Mouse (Mus musculus) forebrain, postnatal 0 days (tissue): Measurements from ENCODE around the gene 1700017D01Rik. TPM values are rescaled to one million over a fixed set of nuclear protein-coding genes. Genes with fewer than 3 reads are reported as not detected.
"Not testable (repeated sequence)": the region's sequence is repeated elsewhere in the genome, so short reads cannot be mapped to it uniquely, and the experiment has no call there.

Experiments
- ATAC-seq: fragments of 200-750 bp; cut with Nextera tagmentation; 2 replicates; pipeline ENCODE4 v1.8.0; 2017; ENCODE audit warnings: mild to moderate bottlenecking, moderate library complexity
- DNase-seq: peaks from one replicate; pipeline ENCODE4 v3.0.0-alpha.2; 2015
- H3K27ac ChIP-seq: fragments of 300-500 bp; sonication (generic); 2 replicates; pipeline ENCODE4 v1.5.1; 2014; ENCODE audit warnings: low read depth, mild to moderate bottlenecking, antibody characterized with exemption, low read length, moderate library complexity, mixed read lengths
- H3K27me3 ChIP-seq: fragments of 300-500 bp; sonication (generic); 2 replicates; pipeline ENCODE4 v1.6.1; 2014; ENCODE audit warnings: mild to moderate bottlenecking, low read length, mixed read lengths; ENCODE audit not compliant: insufficient read depth
- H3K36me3 ChIP-seq: fragments of 300-500 bp; sonication (generic); 2 replicates; pipeline ENCODE4 v1.6.1; 2014; ENCODE audit warnings: mild to moderate bottlenecking, moderate library complexity; ENCODE audit not compliant: insufficient read depth
- H3K4me1 ChIP-seq: fragments of 300-500 bp; sonication (generic); 2 replicates; pipeline ENCODE4 v1.6.1; 2014; ENCODE audit warnings: antibody characterized with exemption; ENCODE audit not compliant: insufficient read depth
- H3K4me2 ChIP-seq: fragments of 300-500 bp; sonication (generic); 2 replicates; pipeline ENCODE4 v1.6.1; 2014; ENCODE audit warnings: low read depth, mild to moderate bottlenecking, moderate library complexity
- H3K4me3 ChIP-seq: fragments of 300-500 bp; sonication (generic); 2 replicates; pipeline ENCODE4 v1.5.1; 2014; ENCODE audit warnings: low read depth, low read length, mixed read lengths
- H3K9ac ChIP-seq: fragments of 300-500 bp; sonication (generic); 2 replicates; pipeline ENCODE4 v1.6.1; 2014; ENCODE audit warnings: mild to moderate bottlenecking
- H3K9me3 ChIP-seq: fragments of 300-500 bp; sonication (generic); 2 replicates; pipeline ENCODE4 v1.6.1; 2016; ENCODE audit warnings: low read length
- CTCF ChIP-seq: sonication (generic); IDR thresholded peaks from 2 replicates; pipeline ENCODE4 v1.5.1; 2016; ENCODE audit warnings: antibody characterized with exemption, control low read depth, low read depth
- WGBS: fragments of 180-500 bp; shearing (Covaris S2); extraction: QIAGEN DNeasy Blood & Tissue Kit; methylation state at CpG from one replicate; pipeline ENCODE4 v1.1.7; 2014; 5-methylcytosine and 5-hydroxymethylcytosine counted together
- polyA plus RNA-seq: library from polyadenylated mRNA; unstranded; fragments of >200 nt; fragmentation: Nextera tagmentation; extraction: Ambion mirVana; gene quantifications from 2 replicates; pipeline ENCODE4 v1.2.1, GENCODE M21; 2015
- total RNA-seq: library from RNA; depleted of rRNA; stranded (reverse); fragments of >200 nt; gene quantifications from 2 replicates; pipeline ENCODE4 v1.2.3, GENCODE M21; 2014; rRNA removed

1700017D01Rik gene
- total RNA-seq (not detected in 2 replicates), polyA plus RNA-seq (not detected in 2 replicates)

DNA sequence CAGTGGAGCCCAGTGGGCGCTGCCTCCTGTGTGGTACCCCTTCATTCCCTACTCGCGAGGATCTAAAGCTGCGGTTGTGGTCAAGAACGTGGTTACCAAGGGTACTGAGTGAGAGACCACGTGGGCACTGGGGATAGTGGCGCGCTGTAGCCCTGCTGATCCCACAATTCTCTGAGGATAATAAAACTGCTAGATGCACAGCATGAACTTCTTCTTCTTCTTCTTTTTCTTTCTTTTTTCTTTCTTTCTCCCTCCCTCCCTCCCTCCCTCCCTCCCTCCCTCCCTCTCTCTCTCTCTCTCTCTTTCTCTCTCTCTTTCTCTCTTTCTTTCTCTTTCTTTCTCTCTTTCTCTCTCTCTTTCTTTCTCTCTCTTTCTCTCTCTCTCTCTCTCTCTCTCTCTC is at the start of gene 1700017D01Rik:
Gene 1700017D01Rik, minus strand, starts transcription at position 101 of the 400 bp plus-strand sequence.
- not testable (repeated sequence) for ATAC-seq, H3K9me3 ChIP-seq, H3K4me2 ChIP-seq, H3K4me3 ChIP-seq, H3K27ac ChIP-seq, H3K36me3 ChIP-seq, H3K9ac ChIP-seq, DNase-seq, H3K27me3 ChIP-seq, H3K4me1 ChIP-seq
- 91% methylated on average over 8 of the region's 8 CpGs for WGBS

DNA sequence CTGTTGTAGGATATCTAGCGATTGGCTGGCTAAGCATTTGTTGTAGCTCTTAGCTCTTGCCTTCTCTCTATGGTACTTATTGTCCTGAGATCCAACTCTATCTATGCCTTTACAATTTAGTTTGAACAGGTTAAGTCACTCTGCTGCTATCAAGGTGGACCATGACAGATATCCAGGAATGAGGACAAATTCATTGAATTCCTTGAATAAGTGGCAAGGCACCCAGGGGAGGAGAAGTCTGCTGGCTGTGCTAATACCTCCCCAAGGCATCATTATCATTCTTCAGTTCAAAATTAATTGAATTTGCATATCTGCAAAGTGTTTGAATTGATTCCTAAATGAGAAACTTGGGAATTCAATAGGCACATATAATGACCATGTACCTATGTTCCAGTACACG is 46.8 kb upstream of the 1700017D01Rik start:
- Histone ChIP-seq H3K27me3 (no peaks in the 10 kb centered on the region), H3K9ac (no peak overlapping the region), H3K4me1 (no peaks in the 10 kb centered on the region), H3K36me3 (no peaks in the 10 kb centered on the region), H3K27ac (no peak overlapping the region), H3K4me3 (no peak overlapping the region), H3K4me2 (no peak overlapping the region), H3K9me3 (no peaks in the 10 kb centered on the region)
- TF ChIP-seq CTCF = no peak
- ATAC-seq (no peak), DNase-seq (no peak)
- 48% methylated on average over 2 of the region's 2 CpGs for WGBS

DNA sequence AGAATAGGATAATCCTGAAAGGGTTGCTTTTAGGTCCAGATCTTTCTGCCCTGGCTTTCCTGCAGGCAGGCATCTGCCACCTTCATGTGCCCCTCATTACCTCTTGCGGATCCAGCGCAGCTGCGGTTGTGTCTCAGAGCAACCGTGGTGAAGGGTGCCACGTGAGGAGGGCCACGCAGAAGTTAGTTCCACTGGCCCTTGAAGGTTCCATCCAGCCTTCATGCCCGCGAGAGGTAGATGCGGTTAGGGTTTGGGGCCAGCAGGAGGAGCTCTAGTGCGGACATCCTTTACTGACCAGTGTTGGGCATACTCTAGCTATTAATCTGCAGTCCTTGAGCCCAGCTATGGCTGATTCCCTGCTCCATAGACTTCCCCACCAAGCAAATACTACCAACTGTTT is 34.5 kb upstream of the 1700017D01Rik start, which contains the start of gene 1700025F22Rik:
Gene 1700025F22Rik, minus strand, starts transcription at position 149 of the 400 bp plus-strand sequence.
- Histone ChIP-seq H3K9me3 (no peaks in the 10 kb centered on the region), H3K27me3 (no peaks in the 10 kb centered on the region), H3K9ac (no peak within 1 kb of the TSS), H3K4me3 (no peak within 1 kb of the TSS), H3K4me2 (no peak within 1 kb of the TSS), H3K36me3 (no peaks in the 10 kb centered on the region), H3K4me1 (no peaks in the 10 kb centered on the region), H3K27ac (no peak within 1 kb of the TSS)
- no peak for DNase-seq
- 39% methylated on average over 10 of the region's 10 CpGs for WGBS
- ATAC-seq = no peak
- TF ChIP-seq CTCF = no peak

DNA sequence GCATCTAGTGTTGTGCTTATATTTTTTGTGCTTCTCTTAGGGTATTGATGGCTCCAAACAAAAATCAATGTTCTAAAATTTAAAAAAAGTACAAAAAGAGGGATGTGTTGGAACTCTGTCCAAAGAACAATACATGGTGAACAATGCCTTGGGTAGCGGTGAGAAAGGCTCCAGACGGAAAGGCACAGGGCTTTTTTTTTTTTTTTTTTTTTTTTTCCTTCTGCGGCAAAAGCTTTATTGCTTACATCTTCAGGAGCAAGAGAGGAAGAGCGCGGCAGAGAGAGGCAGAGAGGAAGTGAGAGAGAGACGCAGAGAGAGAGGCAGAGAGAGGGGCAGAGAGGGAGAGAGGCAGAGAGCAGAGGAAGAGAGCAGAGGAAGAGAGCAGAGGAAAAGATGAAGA is 27.2 kb upstream of the 1700017D01Rik start:
- WGBS = 82% methylated on average over 6 of the region's 6 CpGs
- not testable (repeated sequence) for H3K27me3 ChIP-seq

DNA sequence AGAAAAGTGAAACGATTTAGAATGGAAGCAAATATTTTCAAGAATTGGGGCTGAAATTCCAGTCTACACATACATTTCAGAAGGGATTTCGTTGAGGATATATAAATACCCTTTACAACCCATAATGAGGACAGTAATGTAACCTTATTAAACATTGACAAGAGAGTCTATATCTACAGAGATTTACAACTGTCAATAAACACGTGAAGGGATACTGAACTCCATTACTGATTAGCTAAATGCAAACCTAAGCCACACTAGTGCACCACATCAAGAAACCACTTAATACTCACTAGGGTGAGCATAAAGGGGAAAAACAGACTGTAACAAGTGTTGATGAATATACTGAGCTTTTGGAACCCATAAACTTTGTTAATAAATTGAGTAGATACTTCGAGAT is 4.7 kb upstream of the 1700017D01Rik start:
- no peak overlapping the region for H3K27ac ChIP-seq
- no peaks in the 10 kb centered on the region for H3K9me3 ChIP-seq
- no peaks in the 10 kb centered on the region for H3K4me1 ChIP-seq
- H3K4me3 ChIP-seq = no peak overlapping the region
- TF ChIP-seq CTCF = no peak
- 74% methylated on average over 4 of the region's 4 CpGs for whole genome bisulfite sequencing
- ATAC-seq (no peak), DNase-seq (no peak)
- no peaks in the 10 kb centered on the region for H3K27me3 ChIP-seq
- no peak overlapping the region for H3K4me2 ChIP-seq
- H3K9ac ChIP-seq = no peak overlapping the region
- no peaks in the 10 kb centered on the region for H3K36me3 ChIP-seq

More for the DNA sequence above, 27.2 kb upstream of the 1700017D01Rik start:
- H3K27ac ChIP-seq, H3K36me3 ChIP-seq, H3K4me3 ChIP-seq, H3K9me3 ChIP-seq, H3K4me2 ChIP-seq, H3K9ac ChIP-seq, DNase-seq, ATAC-seq, H3K4me1 ChIP-seq: not testable (repeated sequence)

DNA sequence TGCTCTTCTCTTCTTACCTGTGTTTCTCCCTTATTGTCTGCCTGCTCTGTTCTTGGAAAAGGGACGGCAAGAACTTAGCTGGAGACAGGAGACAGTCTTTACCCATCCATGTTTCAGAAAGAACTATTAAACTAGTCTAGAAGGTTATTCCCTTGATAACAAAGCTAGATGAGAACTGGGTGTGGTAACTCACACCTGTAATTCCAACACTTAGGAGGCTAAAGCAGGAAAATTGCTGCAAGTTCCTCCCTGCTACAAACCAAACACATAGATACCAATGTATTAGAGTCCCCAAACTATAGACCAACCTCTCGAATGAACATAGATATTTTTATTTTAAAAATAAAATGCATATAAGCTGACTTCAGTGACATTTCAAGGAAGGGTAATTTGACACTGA is 4.2 kb upstream of the 1700017D01Rik start:
- no peak overlapping the region for H3K27ac ChIP-seq
- ATAC-seq = no peak
- WGBS = 91% methylated on average over 2 of the region's 2 CpGs

DNA sequence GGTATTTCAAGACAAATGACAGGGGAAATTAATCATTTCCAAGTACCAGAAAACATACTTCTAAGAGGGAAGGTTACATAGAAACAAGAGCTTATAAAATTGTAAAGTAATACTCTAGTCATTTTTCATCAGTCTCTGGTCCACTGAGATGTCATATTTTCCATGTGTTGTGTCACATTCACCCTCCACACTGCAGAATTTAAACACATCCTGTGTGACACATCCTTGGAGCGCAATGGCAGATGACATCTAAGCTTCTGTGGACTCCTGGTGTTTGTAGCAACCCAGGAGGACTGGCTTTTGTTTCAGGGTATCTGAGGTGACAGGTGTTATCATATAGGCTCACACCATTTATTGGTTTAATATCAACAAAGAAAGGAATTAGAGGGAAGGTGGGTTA is 974 bp downstream of the 1700017D01Rik start:
- ATAC-seq = no peak
- DNase-seq = no peak

More for the DNA sequence above, 4.2 kb upstream of the 1700017D01Rik start:
- no peaks in the 10 kb centered on the region for H3K36me3 ChIP-seq
- no peaks in the 10 kb centered on the region for H3K27me3 ChIP-seq
- DNase-seq = no peak
- H3K9ac ChIP-seq = no peak overlapping the region
- H3K4me2 ChIP-seq = no peak overlapping the region
- no peak for TF ChIP-seq CTCF
- H3K4me1 ChIP-seq = no peaks in the 10 kb centered on the region
- no peak overlapping the region for H3K4me3 ChIP-seq
- no peaks in the 10 kb centered on the region for H3K9me3 ChIP-seq

DNA sequence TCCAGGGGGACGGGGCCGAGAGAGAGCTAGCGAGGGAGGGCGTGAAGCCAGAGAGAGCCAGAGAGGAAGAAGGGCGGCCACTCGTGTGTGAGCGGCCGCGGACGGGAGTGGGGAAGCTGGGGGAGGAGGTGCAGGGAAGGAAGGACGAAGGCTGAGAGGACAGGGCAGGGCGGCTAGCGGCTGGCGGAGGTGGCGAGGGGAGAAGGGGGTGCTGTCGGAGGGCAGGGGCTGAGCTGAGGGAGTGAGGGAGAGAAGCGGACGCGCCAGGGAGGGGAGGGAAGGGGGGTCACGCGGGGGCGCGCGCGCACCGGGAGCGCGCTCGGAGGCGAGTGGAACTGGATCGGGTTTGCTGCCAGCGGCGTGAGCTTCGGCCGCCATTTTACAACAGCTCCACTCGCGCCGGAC is 9.7 kb downstream of the 1700017D01Rik start:
- Histone ChIP-seq H3K27ac (peak overlapping the region; percentile 21; the same call in 1 of the 2 replicates), H3K9ac (peak overlapping the region; percentile 51), H3K4me3 (peak overlapping the region; percentile 38), H3K4me2 (peak overlapping the region; percentile 50)
- not testable (repeated sequence) for H3K9me3 ChIP-seq, H3K4me1 ChIP-seq, H3K27me3 ChIP-seq, H3K36me3 ChIP-seq
- ATAC-seq (peak; percentile 99), DNase-seq (peak; percentile 25)
- WGBS = under 1% methylated on average over 14 of the region's 38 CpGs

More for the DNA sequence above, 974 bp downstream of the 1700017D01Rik start:
- Histone ChIP-seq H3K9ac (no peak overlapping the region), H3K4me1 (no peaks in the 10 kb centered on the region), H3K27ac (no peak overlapping the region), H3K27me3 (no peaks in the 10 kb centered on the region), H3K4me3 (no peak overlapping the region), H3K36me3 (no peaks in the 10 kb centered on the region), H3K9me3 (peaks cover 4% of the 10 kb centered on the region; the same call in 1 of the 2 replicates), H3K4me2 (no peak overlapping the region)
- 95% methylated on average over 1 of the region's 1 CpGs for WGBS
- no peak for TF ChIP-seq CTCF
